Mouse (Mus musculus) adrenal gland, postnatal 25 days (tissue): ENCODE results near the gene Usp12. TPM values are rescaled to one million over a fixed set of nuclear protein-coding genes. Genes with fewer than 3 reads are reported as not detected.
"Not testable (repeated sequence)": the region's sequence is repeated elsewhere in the genome, so short reads cannot be mapped to it uniquely, and the experiment has no call there.

Experiments used
- DNase-seq: peaks from one replicate; pipeline ENCODE4 v3.0.0; 2021; ENCODE audit warnings: mixed read lengths
- total RNA-seq: library from RNA; stranded (reverse); gene quantifications from 2 replicates; pipeline ENCODE4 v1.2.3, GENCODE M21; 2021

Gene Usp12
- total RNA-seq, 1 experiment from 2014 or later = 29.6 TPM

GRCm38 (mm10) chr5:146736970-146737495, 57.8 kb downstream of the Usp12 start:
- DNase-seq = no peak

- no peak for DNase-seq
Observed at GRCm38 (mm10) chr5:146736348-146736747, 58.5 kb downstream of the Usp12 start.

DNA sequence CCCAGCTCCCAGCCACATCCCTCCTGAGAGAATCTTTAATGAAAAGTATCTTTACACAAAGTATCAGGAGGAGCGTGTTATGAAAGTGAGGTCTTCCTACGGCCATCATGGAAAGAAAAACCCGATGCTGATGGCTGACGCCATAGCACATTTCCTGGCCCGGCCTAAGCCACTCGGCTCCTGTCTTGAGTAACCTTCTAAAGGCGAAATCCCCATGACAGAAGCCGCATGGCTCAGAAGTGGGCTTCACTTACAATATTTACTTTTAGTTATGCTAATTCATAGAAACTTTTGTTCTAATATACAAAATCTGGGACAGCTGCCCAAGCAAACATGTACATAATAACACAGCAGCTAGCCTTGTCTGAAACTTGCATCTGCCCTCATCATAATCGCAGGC, 59.8 kb downstream of the Usp12 start:
- not testable (repeated sequence) for DNase-seq

DNA sequence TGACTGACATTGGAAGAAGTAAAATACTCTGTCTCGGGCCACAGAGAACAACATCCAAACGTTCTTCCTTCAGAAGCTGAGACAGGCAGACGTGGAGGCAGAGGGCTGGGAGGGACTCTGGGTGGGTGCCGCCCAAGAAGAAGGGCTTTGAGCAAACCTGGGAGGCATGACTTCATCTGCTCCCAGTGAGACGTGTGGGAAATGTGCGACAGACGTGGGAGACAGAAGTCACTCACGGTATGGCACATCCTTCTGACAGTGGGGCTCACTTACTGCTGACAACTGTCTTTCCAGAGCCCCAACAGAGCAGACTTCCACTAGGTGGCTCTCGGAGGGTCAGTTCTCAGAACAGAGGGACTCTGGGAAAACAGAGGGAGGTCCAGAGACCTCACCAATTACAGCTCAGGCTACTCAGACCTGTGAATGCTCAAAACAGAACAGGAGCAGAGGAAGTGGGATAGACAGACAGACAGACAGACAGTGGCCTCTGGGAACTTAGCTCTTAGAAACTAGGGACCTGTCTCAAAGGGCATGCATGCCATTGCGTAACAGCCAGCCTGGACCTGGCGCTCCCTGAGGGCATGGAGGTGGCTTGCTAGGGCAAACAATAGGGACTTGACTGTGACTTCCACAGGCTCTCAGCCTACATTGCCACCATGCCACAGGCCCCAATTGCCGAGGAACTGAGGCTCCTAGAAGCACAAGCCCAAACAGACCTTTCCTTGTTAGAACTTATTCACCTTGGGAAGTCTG, 60.7 kb downstream of the Usp12 start:
- DNase-seq = no peak

DNA sequence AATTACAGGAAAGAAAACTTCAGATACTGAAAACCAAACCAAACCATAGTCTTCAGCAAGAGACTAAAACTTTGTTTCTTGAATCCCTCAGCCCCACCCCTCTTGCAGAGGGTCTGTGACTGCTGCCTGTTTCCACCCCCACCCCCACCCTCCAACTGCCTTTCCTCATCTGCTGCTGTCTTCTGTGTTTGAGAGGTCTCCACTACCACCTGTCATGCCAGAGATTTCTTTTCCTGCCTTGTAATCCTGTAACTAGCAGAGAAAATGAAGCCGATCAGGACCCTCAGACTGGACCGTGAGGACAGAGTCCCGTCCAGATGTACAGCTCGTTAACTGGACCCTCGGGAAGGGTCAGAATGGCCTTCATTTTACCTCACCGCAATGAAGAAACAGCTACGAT, 61.4 kb downstream of the Usp12 start:
- no peak for DNase-seq

- no peak for DNase-seq
Observed at GRCm38 (mm10) chr5:146727006-146727405, 67.8 kb downstream of the Usp12 start.

DNA sequence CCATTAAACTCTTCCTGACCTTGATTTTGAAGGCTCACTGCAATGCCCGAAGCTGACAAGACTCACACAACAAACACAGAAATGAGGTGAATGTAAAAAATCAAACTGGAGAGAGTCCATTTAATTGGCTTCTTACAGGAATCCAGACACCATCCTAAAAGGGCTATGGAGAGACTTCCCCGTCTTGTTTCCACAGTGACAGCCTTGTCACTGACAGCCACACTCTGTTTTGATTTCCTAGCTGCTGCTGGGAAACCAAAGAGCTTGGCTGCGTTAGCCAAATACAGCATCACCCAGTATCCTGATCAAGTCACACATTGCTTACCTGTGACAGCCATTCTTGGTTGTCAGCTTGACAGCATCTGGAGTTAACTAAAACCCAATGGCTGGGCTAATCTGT, 69.8 kb downstream of the Usp12 start:
- no peak for DNase-seq

GRCm38 (mm10) chr5:146723452-146723851, 71.4 kb downstream of the Usp12 start:
- no peak for DNase-seq

GRCm38 (mm10) chr5:146722226-146722625, 72.6 kb downstream of the Usp12 start:
- no peak for DNase-seq

- DNase-seq = no peak
Observed at GRCm38 (mm10) chr5:146719584-146720356, 75.0 kb downstream of the Usp12 start.

DNA sequence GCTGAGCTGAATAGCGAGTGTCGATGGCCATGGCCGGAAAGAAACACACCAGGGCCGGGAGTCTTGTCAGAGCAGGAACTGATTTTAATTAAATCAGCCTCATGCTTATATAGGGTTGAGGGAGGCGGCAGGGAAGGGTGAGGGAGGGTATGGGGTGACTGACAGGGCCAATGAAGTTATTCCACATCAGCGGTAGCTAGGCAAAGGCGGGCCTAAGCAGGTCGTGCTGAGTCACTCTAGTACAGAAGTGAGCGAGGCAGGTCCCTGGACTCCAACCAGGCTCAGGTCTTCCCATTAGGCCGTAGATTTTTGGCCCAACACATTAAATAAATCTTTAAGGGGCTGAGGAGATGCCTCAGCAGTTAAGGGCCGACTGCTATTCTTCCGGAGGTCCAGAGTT, 81.0 kb downstream of the Usp12 start:
- DNase-seq = no peak

- DNase-seq = no peak
Observed at GRCm38 (mm10) chr5:146713088-146713487, 81.7 kb downstream of the Usp12 start.

GRCm38 (mm10) chr5:146712282-146712918, 82.4 kb downstream of the Usp12 start:
- DNase-seq = no peak

DNA sequence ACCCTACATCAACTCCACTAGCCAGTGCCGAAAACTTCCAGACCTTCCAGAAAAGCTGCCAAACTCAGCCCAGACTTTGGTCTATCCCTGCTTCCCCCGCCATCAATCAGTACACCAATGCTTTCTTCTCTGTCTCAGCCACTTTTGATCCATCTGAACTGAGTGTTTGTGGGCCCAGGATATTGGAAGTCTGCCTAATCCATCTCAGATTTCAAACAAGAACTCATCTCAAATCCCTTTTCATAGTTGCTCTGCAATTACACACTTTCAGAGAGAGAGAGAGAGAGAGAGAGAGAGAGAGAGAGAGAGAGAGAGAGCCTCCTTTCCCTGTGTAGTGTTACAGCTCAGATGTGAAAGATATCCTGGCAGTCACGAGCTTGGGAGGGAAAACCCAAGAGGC, 85.4 kb downstream of the Usp12 start:
- no peak for DNase-seq

- DNase-seq = peak; percentile 86
Observed at GRCm38 (mm10) chr5:146705815-146706408, 88.9 kb downstream of the Usp12 start.

- DNase-seq = no peak
Observed at GRCm38 (mm10) chr5:146705411-146705810, 89.4 kb downstream of the Usp12 start.

DNA sequence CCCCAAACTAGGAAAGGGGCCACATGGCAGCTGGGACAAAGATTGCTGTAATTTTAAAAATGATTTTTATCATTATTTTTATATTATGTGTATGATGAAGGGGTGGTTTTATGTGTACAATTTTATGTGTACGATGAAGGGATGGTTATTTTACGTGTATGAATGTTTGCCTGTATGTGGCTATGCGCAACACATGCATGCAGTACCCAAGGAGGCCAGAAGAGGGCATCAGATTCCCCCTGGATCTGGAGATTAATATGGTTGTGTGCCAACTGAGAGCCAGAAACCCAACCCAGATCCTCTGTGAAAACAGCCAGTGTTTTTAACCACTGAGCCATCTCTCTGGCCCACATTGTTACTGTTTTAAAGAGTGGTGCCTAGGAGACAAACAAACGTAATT, 90.6 kb downstream of the Usp12 start:
- no peak for DNase-seq

GRCm38 (mm10) chr5:146703710-146704121, 91.1 kb downstream of the Usp12 start:
- DNase-seq = peak; percentile 11

- no peak for DNase-seq
Observed at GRCm38 (mm10) chr5:146700099-146700498, 94.7 kb downstream of the Usp12 start.

GRCm38 (mm10) chr5:146699433-146700019, 95.3 kb downstream of the Usp12 start:
- no peak for DNase-seq

- DNase-seq = no peak
Observed at GRCm38 (mm10) chr5:146695543-146695942, 99.3 kb downstream of the Usp12 start.

DNA sequence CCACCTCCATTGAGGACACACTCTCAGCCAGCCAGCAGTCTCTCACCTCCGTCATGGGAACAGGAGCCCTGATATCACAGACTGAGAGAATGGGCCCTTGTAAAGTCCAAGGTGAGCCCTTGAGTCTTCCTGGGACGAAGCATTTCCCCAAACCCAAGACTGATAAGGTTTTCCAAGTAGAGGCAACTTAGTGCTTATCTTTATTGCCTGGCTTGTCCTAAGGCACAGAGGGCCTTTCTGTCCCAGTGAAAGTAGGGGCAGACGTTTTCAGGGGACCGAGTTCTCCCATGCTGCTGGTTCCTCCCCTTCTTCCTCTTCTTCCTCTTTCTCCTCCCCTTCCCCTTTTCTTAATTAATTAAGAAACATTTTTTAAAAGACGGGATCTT, 101.8 kb downstream of the Usp12 start:
- DNase-seq = no peak
